Mouse (Mus musculus) limb, embryonic 13.5 days (tissue): ENCODE results near the gene Rpe. TPM values are rescaled to one million over a fixed set of nuclear protein-coding genes. Genes with fewer than 3 reads are reported as not detected.

Experiments used
- ATAC-seq: fragments of 200-750 bp; cut with Nextera tagmentation; 2 replicates; pipeline ENCODE4 v1.8.0; 2017; ENCODE audit warnings: low read depth, moderate number of reproducible peaks, moderate TSS enrichment; ENCODE audit not compliant: low FRiP score
- H3K27ac ChIP-seq: fragments of 300-500 bp; sonication (generic); 2 replicates; pipeline ENCODE4 v1.5.1; 2015; ENCODE audit warnings: inconsistent platforms, mild to moderate bottlenecking, moderate library complexity
- H3K27me3 ChIP-seq: fragments of 300-500 bp; sonication (generic); 2 replicates; pipeline ENCODE4 v1.6.1; 2015; ENCODE audit warnings: mild to moderate bottlenecking, inconsistent platforms
- H3K36me3 ChIP-seq: fragments of 300-500 bp; sonication (generic); 2 replicates; pipeline ENCODE4 v1.6.1; 2015; ENCODE audit warnings: inconsistent platforms, mild to moderate bottlenecking, moderate library complexity
- H3K4me1 ChIP-seq: fragments of 300-500 bp; sonication (generic); 2 replicates; pipeline ENCODE4 v1.6.1; 2015; ENCODE audit warnings: inconsistent platforms
- H3K4me2 ChIP-seq: fragments of 300-500 bp; sonication (generic); replicated peaks from 2 replicates; pipeline ENCODE4 v1.6.1; 2015; ENCODE audit warnings: inconsistent platforms, mild to moderate bottlenecking, moderate library complexity
- H3K4me3 ChIP-seq: fragments of 300-500 bp; sonication (generic); 2 replicates; pipeline ENCODE4 v1.5.1; 2015; ENCODE audit warnings: moderate library complexity, mild to moderate bottlenecking, inconsistent platforms
- H3K9ac ChIP-seq: fragments of 300-500 bp; sonication (generic); 2 replicates; pipeline ENCODE4 v1.6.1; 2015; ENCODE audit warnings: mild to moderate bottlenecking, inconsistent platforms
- H3K9me3 ChIP-seq: fragments of 300-500 bp; sonication (generic); 2 replicates; pipeline ENCODE4 v1.6.1; 2016; ENCODE audit warnings: inconsistent platforms
- WGBS: fragments of 180-500 bp; shearing (Covaris S2); methylation state at CpG from one replicate; pipeline ENCODE4 v1.1.7; 2015; 5-methylcytosine and 5-hydroxymethylcytosine counted together
- polyA plus RNA-seq: library from polyadenylated mRNA; unstranded; fragments of >200 nt; fragmentation: Nextera tagmentation; extraction: Ambion mirVana; gene quantifications from 2 replicates; pipeline ENCODE4 v1.2.1, GENCODE M21; 2015

Gene Rpe
- polyA plus RNA-seq = 43.3 and 48.2 TPM in 2 replicates

DNA sequence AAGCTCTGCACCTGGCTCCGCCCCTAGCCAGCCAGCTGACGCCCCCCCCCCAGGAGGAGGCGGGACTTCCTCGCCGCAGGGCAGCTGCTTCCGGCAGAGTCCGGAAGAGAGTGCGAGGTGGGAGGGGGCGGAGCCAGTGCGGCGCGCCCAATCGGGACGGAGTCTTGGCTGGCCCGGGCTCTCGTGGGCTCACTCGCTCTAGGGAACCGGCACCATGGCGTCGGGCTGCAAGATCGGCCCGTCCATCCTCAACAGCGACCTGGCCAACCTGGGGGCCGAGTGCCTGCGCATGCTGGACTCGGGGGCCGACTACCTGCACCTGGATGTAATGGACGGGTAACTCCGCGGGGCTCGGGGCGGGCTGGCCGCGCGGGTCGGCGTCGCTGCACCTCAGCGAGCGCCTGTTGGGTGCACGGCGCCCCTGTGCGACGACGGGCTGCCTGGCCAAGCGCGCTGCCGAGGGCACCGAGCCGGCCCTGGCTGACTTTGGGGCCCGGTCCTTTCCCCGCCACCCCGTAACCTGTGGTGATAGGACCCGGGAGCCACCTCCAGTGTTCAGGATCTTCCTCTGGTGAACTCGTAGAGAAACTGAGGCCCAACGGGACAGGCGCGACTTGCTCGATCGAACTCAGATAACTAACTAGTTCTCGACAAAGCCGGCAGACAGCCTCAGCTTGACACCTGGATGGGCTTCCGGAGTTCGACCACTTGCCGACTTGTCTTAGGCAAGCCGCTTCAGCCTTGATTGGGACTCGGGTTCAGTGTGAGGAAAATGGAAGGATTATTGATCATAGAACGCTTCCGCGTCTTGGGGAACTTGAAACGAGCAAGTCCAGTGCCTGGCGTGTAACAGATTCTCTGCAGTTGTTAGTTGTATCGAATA, at the start of gene Rpe:
Gene Rpe, plus strand, starts transcription at position 139 of the 883 bp plus-strand sequence.
- peak within 1 kb of the TSS; percentile 67; the same call in 1 of the 2 replicates for H3K27ac ChIP-seq
- H3K27me3 ChIP-seq = no peaks in the 10 kb centered on the region
- no peaks in the 10 kb centered on the region for H3K9me3 ChIP-seq
- H3K4me2 ChIP-seq = peak within 1 kb of the TSS; percentile 68
- peak within 1 kb of the TSS; percentile 88 for H3K9ac ChIP-seq
- ATAC-seq = peak; percentile 100
- under 1% methylated on average over 73 of the region's 73 CpGs for WGBS
- peaks cover 23% of the 10 kb centered on the region for H3K4me1 ChIP-seq
- H3K4me3 ChIP-seq = peak within 1 kb of the TSS; percentile 89
- H3K36me3 ChIP-seq = no peaks in the 10 kb centered on the region

DNA sequence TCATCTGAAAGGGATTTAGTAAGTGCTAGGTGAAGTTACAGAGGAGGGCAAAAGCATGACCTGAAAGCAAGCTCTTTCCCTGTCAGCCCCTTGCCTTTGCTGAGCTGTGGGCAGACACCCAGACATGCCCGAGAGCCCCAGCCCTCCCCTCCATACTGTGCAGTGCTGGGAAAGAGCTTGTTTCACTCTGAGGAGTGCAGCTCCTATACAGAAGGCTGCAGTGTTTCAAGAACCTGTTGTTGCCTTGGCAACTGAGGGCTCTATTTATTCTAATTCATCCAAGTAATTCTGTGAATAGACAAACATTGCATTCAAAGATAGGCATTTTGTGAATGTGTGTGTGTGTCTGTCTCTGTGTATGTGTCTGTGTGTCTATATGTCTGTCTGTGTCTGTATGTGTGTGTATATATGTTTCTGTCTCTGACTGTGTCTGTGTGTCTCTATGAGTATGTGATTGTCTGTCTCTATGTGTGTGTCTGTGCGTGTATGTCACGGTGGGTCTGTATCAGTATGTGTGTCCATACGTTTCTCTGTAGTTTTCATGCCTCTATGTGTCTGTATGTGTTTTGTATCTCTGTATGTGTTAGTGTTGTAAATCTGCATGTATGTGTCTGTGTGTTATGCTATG, 45.4 kb upstream of the Rpe start:
- ATAC-seq = peak; percentile 75
- Histone ChIP-seq H3K4me3 (no peak overlapping the region), H3K27me3 (no peaks in the 10 kb centered on the region), H3K36me3 (no peaks in the 10 kb centered on the region), H3K9ac (no peak overlapping the region), H3K27ac (peak overlapping the region; percentile 33; the same call in 1 of the 2 replicates), H3K9me3 (no peaks in the 10 kb centered on the region), H3K4me1 (peaks cover 9% of the 10 kb centered on the region; the same call in 1 of the 2 replicates), H3K4me2 (no peak overlapping the region)
- 61% methylated on average over 4 of the region's 4 CpGs for WGBS

DNA sequence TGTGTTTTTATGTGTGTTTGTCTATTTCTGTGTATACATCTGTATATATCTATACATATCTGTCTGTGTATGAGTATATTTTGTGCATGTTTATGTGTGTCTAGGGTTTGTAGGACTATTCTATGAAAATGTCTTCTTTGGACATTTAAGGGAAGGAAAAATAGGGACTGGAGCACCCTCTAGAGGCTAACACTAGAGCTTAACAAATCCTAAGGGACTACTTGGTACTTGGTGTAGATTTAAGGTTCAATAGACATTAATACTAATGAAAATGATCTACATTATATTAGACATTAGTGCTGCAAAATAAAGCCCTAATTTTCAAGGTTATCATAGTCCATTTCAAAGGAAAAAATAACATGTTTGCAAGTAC, 44.9 kb upstream of the Rpe start:
- no peaks in the 10 kb centered on the region for H3K27me3 ChIP-seq
- H3K27ac ChIP-seq = no peak overlapping the region
- no peak overlapping the region for H3K4me2 ChIP-seq
- H3K4me3 ChIP-seq = no peak overlapping the region
- no peaks in the 10 kb centered on the region for H3K36me3 ChIP-seq
- ATAC-seq = no peak; the same call in 1 of the 2 replicates
- H3K9me3 ChIP-seq = no peaks in the 10 kb centered on the region
- peaks cover 9% of the 10 kb centered on the region; the same call in 1 of the 2 replicates for H3K4me1 ChIP-seq
- no peak overlapping the region for H3K9ac ChIP-seq

DNA sequence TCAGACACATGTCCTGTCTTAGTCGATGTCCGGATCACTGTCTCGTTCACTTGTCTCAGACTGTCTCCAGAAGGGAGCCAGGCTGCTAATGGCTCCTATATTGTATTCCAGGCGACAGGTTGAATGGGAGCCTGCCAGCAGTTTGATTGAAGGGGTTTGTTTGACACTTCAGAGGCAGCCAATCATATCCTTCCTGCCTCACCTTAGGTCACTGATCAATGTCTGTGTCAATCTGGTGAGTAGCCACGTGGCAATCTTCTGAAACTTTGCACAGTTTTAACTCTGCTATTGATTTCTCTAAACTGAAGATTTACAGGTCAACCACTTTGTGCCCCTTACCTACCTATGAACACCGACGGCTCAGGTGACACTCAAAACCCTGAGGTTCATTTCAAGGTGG, 29.2 kb upstream of the Rpe start:
- no peaks in the 10 kb centered on the region for H3K4me1 ChIP-seq
- no peak for ATAC-seq

DNA sequence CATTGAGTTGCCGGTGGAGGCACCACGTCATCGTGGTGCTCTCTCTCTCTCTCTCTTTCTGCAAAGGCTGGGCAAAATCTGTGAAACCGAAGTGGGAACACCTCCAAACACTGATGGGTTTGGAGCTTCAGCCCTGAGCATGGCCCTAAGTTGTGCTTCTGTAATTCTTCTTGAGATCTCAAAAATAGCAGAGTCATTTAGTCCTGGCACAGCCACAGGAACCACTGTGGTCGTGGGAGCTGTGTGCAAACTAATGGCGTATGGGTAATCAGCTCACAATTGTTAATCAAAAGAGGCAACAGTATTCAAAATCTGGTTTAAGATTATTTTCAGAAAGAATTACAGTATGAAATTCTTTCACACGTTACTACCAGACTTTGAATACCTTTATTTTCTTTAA, 27.8 kb upstream of the Rpe start:
- no peak for ATAC-seq
- no peaks in the 10 kb centered on the region for H3K4me1 ChIP-seq
- WGBS = 86% methylated on average over 7 of the region's 7 CpGs
- no peaks in the 10 kb centered on the region for H3K27me3 ChIP-seq
- H3K36me3 ChIP-seq = no peaks in the 10 kb centered on the region
- H3K4me3 ChIP-seq = no peak overlapping the region
- H3K9me3 ChIP-seq = no peaks in the 10 kb centered on the region
- H3K4me2 ChIP-seq = no peak overlapping the region
- H3K9ac ChIP-seq = no peak overlapping the region
- H3K27ac ChIP-seq = no peak overlapping the region

More for the DNA sequence above, 29.2 kb upstream of the Rpe start:
- Histone ChIP-seq H3K36me3 (no peaks in the 10 kb centered on the region), H3K27ac (no peak overlapping the region), H3K9me3 (no peaks in the 10 kb centered on the region), H3K4me2 (no peak overlapping the region), H3K4me3 (no peak overlapping the region), H3K27me3 (no peaks in the 10 kb centered on the region), H3K9ac (no peak overlapping the region)
- 81% methylated on average over 7 of the region's 7 CpGs for WGBS

DNA sequence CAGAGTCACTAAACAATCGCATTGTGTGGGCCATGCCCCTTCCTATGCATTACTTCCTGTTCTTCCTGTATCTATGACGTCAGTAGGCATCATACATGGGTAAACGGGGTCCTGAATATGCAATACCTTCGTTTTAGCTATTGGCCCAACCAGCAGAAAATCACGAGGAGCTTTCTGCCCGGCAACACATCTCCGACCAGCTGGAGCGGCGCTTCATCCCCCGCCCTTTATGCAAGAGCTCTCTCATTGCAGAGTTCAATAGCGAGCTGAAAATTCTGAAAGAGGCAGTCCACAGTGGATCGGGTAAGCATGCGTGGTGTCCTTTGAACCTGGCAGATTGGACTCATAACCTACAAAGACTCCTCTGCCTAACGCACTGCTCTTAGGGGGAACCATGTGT, 22.7 kb upstream of the Rpe start:
- no peak overlapping the region for H3K4me3 ChIP-seq
- WGBS = 82% methylated on average over 14 of the region's 14 CpGs
- H3K27me3 ChIP-seq = no peaks in the 10 kb centered on the region
- H3K36me3 ChIP-seq = no peaks in the 10 kb centered on the region
- H3K4me1 ChIP-seq = no peaks in the 10 kb centered on the region
- no peaks in the 10 kb centered on the region for H3K9me3 ChIP-seq
- no peak for ATAC-seq
- H3K27ac ChIP-seq = no peak overlapping the region
- H3K9ac ChIP-seq = no peak overlapping the region
- no peak overlapping the region for H3K4me2 ChIP-seq

DNA sequence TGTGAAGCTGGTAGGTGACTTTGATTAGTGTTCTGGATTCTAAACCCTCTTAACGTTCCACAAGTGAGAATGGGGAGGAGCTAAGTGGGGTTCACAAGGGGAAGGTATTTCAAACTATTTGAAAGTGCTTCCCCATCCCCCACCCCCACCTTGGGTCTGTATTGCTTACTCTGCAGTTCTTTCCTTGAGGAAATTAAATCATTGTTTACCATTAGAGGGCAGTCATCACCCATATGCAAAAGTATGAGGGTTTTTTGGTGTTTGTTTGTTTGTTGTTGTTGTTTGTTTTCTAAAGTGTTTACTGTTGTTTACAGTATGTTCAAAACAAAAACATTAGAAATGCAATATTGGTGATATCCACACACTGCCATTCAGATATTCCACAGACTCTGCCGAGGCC, 22.0 kb upstream of the Rpe start:
- no peak overlapping the region for H3K27ac ChIP-seq
- ATAC-seq = no peak
- H3K9me3 ChIP-seq = no peaks in the 10 kb centered on the region
- H3K4me1 ChIP-seq = no peaks in the 10 kb centered on the region
- no peak overlapping the region for H3K4me2 ChIP-seq
- no peaks in the 10 kb centered on the region for H3K27me3 ChIP-seq
- H3K9ac ChIP-seq = no peak overlapping the region
- 38% methylated on average over 2 of the region's 2 CpGs for WGBS
- H3K36me3 ChIP-seq = no peaks in the 10 kb centered on the region
- no peak overlapping the region for H3K4me3 ChIP-seq

DNA sequence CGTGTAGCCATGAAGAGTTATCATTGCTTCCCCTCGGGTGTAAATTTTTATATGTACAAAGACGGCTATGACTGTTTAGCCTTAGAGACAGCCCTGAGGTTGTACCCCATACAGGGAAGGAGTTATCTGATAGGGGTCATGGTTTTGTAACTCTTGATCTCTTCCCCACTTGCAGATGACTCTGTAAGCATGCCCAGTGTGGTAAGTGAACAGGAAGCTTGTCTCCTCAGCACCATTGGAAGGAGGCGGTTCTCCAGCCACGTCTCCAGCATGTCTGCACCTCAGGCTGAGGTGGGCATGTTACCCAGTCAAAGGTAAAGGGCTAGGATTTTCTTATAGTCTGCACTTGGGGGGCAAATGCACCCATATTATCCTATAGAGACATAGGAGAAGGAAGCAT, 17.7 kb upstream of the Rpe start:
- Histone ChIP-seq H3K27me3 (no peaks in the 10 kb centered on the region), H3K4me1 (no peaks in the 10 kb centered on the region), H3K4me2 (no peak overlapping the region), H3K36me3 (no peaks in the 10 kb centered on the region), H3K9me3 (no peaks in the 10 kb centered on the region), H3K4me3 (no peak overlapping the region), H3K27ac (no peak overlapping the region), H3K9ac (no peak overlapping the region)
- WGBS = 83% methylated on average over 5 of the region's 5 CpGs
- no peak for ATAC-seq

DNA sequence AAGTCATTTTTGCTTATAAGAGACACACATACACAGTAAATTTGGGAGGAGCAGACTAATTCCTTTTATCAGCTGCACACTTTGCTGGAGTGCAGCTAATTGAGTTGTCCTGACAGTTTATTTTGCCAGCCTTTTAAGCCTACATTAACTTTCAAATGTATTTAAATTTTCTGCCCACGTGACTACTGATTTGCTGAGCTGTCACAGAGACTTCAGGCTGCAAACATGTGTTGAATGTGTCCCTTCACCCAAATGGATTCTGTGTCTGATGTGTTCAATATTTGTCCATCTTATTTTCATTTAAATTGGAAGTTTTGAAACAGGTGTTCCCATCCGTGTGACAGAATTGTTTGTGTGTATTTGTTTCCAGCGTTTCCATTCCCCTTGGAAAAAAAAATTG, 8.9 kb upstream of the Rpe start:
- WGBS = 73% methylated on average over 3 of the region's 3 CpGs
- Histone ChIP-seq H3K27ac (no peak overlapping the region), H3K9me3 (no peaks in the 10 kb centered on the region), H3K36me3 (no peaks in the 10 kb centered on the region), H3K4me1 (no peaks in the 10 kb centered on the region), H3K9ac (no peak overlapping the region), H3K4me2 (no peak overlapping the region), H3K4me3 (no peak overlapping the region), H3K27me3 (no peaks in the 10 kb centered on the region)
- no peak for ATAC-seq

DNA sequence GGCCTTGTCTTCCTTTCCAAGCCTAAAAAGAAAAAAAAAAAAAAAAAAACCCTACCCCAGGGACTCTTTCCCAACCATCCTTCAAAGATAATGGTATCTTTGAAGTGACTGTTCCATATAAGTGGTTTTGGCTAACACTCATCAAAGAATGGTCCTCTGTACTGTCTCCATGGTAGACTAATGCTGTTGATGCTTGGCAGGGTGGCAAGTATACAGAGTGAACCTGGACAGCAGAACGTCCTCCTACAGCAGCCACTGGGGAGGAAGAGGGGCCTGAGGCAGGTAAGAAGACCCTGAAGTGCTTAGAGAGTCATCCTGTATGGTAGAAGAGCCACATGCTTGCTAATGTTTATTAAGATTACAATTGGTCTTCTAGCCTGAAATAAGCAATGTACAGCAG, 8.3 kb upstream of the Rpe start:
- Histone ChIP-seq H3K4me1 (no peaks in the 10 kb centered on the region), H3K36me3 (no peaks in the 10 kb centered on the region), H3K27ac (no peak overlapping the region), H3K4me3 (no peak overlapping the region), H3K9me3 (no peaks in the 10 kb centered on the region), H3K9ac (no peak overlapping the region), H3K27me3 (no peaks in the 10 kb centered on the region), H3K4me2 (no peak overlapping the region)
- ATAC-seq = no peak
- 75% methylated on average over 1 of the region's 1 CpGs for WGBS

DNA sequence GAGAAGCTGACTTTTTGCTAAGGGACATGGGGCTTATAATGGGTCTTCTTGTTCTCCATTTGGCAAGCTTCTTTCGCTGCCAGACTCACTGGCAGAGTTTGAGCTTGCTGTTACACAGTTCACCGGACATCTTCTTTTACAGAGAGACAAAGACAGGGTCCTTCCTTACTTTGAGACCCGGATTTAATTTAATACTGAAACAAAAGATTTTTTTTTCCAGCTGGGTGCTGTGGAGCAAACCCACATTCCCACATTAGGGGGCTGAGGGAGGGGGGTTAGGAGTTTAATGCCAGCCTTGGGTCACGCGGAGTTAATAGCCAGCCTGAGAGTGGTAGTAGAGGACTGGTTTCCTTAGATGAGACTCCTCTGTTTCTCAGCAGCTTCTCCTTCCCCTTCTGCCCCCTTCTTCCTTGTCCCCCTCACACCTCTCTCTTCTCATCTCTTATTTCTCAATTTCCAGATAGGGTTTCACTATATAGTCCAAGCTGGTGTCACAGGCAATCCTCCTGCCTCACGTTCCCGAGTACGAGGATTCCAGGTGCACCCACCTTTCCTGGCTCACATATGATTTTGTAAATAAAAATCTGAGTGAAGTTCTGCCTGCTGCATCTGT, 7.7 kb upstream of the Rpe start:
- Histone ChIP-seq H3K4me1 (no peaks in the 10 kb centered on the region), H3K27ac (no peak overlapping the region), H3K9ac (no peak overlapping the region), H3K27me3 (no peaks in the 10 kb centered on the region), H3K4me2 (no peak overlapping the region), H3K36me3 (no peaks in the 10 kb centered on the region), H3K4me3 (no peak overlapping the region), H3K9me3 (no peaks in the 10 kb centered on the region)
- WGBS = 82% methylated on average over 8 of the region's 8 CpGs
- ATAC-seq = no peak

DNA sequence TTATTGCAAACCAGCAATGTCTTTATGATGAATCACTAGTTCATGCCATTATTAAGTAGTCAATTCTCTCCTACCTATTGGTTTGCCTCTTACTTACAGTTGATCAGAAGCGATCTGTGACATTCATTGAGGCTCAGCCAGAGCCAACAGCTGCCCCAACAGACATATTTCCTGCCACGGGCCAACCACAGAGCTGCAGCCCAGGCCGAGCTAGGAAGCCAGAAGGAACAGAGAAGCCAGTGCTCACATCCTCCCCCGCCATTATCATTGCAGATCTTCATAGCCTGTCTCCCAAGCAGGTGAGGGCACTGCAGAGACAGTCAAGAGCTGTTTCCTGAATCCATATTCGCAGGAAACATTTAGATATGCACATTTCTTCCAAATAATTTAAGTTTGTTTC, 6.4 kb upstream of the Rpe start:
- H3K9ac ChIP-seq = no peak overlapping the region
- no peaks in the 10 kb centered on the region for H3K9me3 ChIP-seq
- H3K27me3 ChIP-seq = no peaks in the 10 kb centered on the region
- H3K36me3 ChIP-seq = no peaks in the 10 kb centered on the region
- H3K4me3 ChIP-seq = no peak overlapping the region
- WGBS = 71% methylated on average over 5 of the region's 5 CpGs
- no peaks in the 10 kb centered on the region for H3K4me1 ChIP-seq
- no peak overlapping the region for H3K4me2 ChIP-seq
- H3K27ac ChIP-seq = no peak overlapping the region
- ATAC-seq = no peak
